Mouse (Mus musculus) telencephalon, adult 2 months (tissue): ENCODE measurements at regions not wholly inside any gene's neighbourhood (a gene's known extent, or its start where the extent isn't known, plus 50 kb on each side); places are given as distances from the start of the nearest gene placed in this dataset.

Experiments
- DNase-seq: peaks from one replicate; pipeline ENCODE4 v3.0.0-alpha.2; 2011; ENCODE audit warnings: low read depth, low spot score

DNA sequence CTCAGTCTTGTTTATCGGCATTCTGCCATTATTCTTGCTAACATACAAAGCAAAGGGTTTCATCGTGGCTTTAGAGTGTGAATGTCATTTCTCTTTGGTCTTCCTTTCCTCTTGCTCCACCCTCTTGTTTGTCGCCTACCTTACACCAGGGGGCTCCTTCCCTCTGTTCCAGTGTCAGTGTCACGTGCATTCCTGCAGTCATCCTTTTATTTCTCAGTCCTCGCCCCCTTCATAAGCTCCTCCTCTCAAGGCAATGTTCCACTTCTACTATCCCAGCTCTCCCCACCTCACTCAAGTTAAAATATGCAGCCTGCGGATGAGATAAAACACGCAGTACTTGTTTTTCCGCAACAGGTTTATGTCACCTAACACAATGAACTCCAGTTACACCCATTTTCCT lies 489.8 kb upstream of the Arpp21 start:
- DNase-seq: no peak

DNA sequence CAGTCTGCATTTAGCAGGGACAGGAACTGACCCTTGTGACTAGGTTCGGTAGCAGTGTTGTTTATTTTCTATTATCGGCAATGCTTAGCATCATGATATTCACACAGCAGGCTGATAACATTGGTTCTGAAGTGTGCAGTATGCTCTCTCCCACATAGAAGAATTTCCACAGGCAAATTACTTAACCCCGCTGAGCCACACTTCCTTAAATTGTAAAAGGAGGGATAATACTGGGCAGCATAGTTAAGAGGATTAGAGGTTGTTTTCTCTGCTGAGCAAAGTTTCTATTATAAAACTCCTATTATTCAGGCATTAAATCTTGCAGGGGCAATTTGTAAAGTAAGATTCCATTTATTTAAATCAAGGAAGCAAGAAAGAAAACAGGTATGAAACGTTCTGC lies 489.4 kb upstream of the Arpp21 start:
- DNase-seq: no peak

DNA sequence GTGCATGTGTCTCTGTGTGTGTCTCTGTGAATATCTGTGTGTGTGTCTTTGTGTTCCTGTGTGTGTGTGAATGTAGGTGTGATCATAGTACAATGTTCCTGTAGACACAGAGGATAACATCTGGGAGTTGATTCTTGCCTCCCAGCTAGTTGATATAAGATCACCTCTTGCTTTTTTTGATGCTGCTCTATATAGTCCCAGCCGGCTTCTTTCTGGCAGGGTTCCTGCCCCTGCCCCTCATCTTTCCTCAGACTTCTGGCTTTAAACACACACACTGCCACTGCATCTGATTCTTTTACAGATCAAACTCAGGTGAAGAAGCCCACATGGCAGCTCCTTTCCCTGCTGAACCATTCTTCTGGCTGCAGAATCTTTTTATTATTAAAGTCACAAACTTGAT lies 487.6 kb upstream of the Arpp21 start:
- no peak for DNase-seq

- DNase-seq: no peak
These were observed 486.8 kb upstream of the Arpp21 start for GRCm38 (mm10) chr9:112722501-112722900.

DNA sequence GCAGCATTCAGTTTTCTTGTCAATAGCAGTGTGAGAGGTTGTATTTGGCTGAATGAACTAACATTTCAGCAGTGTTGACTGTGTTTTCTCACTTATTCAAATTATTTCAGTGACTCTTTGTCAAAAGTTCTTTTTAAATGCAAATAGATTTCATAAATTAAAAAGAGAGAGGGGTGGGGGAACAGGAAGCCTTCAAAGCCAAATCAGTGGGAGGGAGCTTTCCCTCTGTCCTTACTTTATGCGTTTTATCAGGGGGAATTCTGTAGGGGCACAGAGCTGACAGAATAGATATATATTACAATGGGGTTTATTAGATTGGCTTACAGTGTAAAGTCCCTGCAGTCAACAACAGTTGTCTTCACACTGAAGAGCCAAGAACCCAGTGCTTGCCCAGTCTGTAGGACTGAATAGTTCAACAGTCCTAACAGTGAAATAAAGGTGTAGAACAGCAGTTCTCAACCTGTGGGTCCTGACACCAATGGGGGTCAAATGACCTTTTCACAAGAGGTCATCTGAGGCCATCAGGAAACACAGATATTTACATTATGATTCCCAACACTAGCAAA lies 479.5 kb upstream of the Arpp21 start:
- no peak for DNase-seq

DNA sequence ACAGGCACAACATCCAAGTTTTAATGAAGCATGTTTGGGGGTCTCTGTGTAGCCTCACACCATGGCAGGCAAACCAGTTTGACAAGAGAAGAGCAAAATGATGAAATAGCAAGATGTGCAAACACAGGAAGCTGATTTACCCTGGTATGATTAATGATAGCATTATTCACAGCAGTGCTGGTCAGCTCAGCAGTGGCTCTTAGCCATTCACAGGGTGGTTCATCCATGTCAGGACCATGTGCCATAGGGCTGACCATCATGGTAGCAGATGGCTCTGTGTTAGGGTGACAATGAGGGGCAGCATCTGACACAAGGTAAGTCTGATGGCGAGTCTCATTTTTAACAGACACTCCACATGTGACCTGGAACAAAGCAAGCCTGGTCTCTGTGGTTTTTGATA lies 443.1 kb upstream of the Arpp21 start:
- no peak for DNase-seq

DNA sequence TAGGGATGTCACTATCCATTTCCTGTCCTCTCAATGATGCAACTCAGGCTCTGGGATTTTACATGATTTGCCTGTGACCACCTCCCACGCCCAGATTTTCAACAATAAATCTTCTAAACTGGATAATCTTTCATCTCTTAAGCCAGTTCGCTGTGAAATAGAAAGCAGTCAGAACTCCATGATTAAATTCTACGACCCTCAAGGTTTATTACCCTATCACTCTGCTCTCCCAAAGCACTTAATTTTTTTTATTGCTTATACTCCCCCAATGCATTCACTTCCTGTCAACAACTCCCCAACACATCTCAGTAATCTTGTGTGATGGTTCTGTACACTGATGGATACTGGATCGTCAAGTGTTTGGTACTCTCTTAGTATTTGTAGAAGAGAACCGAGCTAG lies 439.5 kb upstream of the Arpp21 start:
- DNase-seq: no peak
